Mouse (Mus musculus) ES-E14 (cell line): ENCODE measurements around the gene Robo2.

Experiments
- HCFC1 ChIP-seq: IDR thresholded peaks from 2 replicates; pipeline ENCODE4 v1.6.1; 2012; ENCODE audit warnings: low read length, inconsistent platforms, borderline replicate concordance; ENCODE audit not compliant: insufficient read depth
- MAFK ChIP-seq: IDR thresholded peaks from 2 replicates; pipeline ENCODE4 v1.6.1; 2014; ENCODE audit warnings: mild to moderate bottlenecking, low read depth, low read length, inconsistent platforms; ENCODE audit not compliant: insufficient read depth
- ZC3H11A ChIP-seq: IDR thresholded peaks from 2 replicates; pipeline ENCODE4 v1.6.1; 2012; ENCODE audit warnings: low read depth, mild to moderate bottlenecking, inconsistent platforms, low read length, borderline replicate concordance
- ZNF384 ChIP-seq: IDR thresholded peaks from 2 replicates; pipeline ENCODE4 v1.6.1; 2012; ENCODE audit warnings: low read depth, low read length, inconsistent platforms

GRCm38 (mm10) chr16:74162041-74162440 is 249.6 kb downstream of the Robo2 start:
- TF ChIP-seq MAFK (no peak), ZNF384 (no peak), ZC3H11A (no peak), HCFC1 (no peak)
